Mouse (Mus musculus) forebrain, embryonic 14.5 days (tissue): ENCODE results near the gene Dis3l. TPM values are rescaled to one million over a fixed set of nuclear protein-coding genes. Genes with fewer than 3 reads are reported as not detected.

Source experiments
- ATAC-seq: fragments of 200-750 bp; cut with Nextera tagmentation; 2 replicates; pipeline ENCODE4 v1.8.0; 2017; ENCODE audit warnings: mild to moderate bottlenecking, moderate library complexity
- DNase-seq: peaks from one replicate; pipeline ENCODE4 v3.0.0-alpha.2; 2015; ENCODE audit warnings: low spot score
- H3K27ac ChIP-seq: fragments of 300-500 bp; sonication (generic); 2 replicates; pipeline ENCODE4 v1.5.1; 2014; ENCODE audit warnings: low read depth, mild to moderate bottlenecking, control low read depth, low read length, moderate library complexity
- H3K27me3 ChIP-seq: fragments of 300-500 bp; sonication (generic); replicated peaks from 2 replicates; pipeline ENCODE4 v1.6.1; 2014; ENCODE audit warnings: low read length, control low read depth, mixed read lengths; ENCODE audit not compliant: control insufficient read depth, insufficient read depth
- H3K36me3 ChIP-seq: fragments of 300-500 bp; sonication (generic); 2 replicates; pipeline ENCODE4 v1.6.1; 2014; ENCODE audit warnings: low read length, control low read depth; ENCODE audit not compliant: control insufficient read depth, insufficient read depth
- H3K4me1 ChIP-seq: fragments of 300-500 bp; sonication (generic); 2 replicates; pipeline ENCODE4 v1.6.1; 2014; ENCODE audit warnings: antibody characterized with exemption, low read length, control low read depth; ENCODE audit not compliant: control insufficient read depth, insufficient read depth
- H3K4me2 ChIP-seq: fragments of 300-500 bp; sonication (generic); 2 replicates; pipeline ENCODE4 v1.6.1; 2014; ENCODE audit warnings: mild to moderate bottlenecking, control low read depth, low read length
- H3K4me3 ChIP-seq: fragments of 300-500 bp; sonication (generic); 2 replicates; pipeline ENCODE4 v1.5.1; 2014; ENCODE audit warnings: low read depth, low read length, control low read depth
- H3K9ac ChIP-seq: fragments of 300-500 bp; sonication (generic); 2 replicates; pipeline ENCODE4 v1.6.1; 2014; ENCODE audit warnings: mild to moderate bottlenecking, low read length, control low read depth, moderate library complexity
- H3K9me3 ChIP-seq: fragments of 300-500 bp; sonication (generic); replicated peaks from 2 replicates; pipeline ENCODE4 v1.6.1; 2016; ENCODE audit warnings: low read length, control low read depth, mixed read lengths; ENCODE audit not compliant: control insufficient read depth
- WGBS: fragments of 180-500 bp; shearing (Covaris S2); extraction: QIAGEN DNeasy Blood & Tissue Kit; methylation state at CpG from one replicate; pipeline ENCODE4 v1.1.7; 2014; 5-methylcytosine and 5-hydroxymethylcytosine counted together
- polyA plus RNA-seq: library from polyadenylated mRNA; unstranded; fragments of >200 nt; fragmentation: Nextera tagmentation; extraction: Ambion mirVana; gene quantifications from 2 replicates; pipeline ENCODE4 v1.2.1, GENCODE M21; 2014

Gene Dis3l
- polyA plus RNA-seq, result 22.5 and 24.7 TPM in 2 replicates

DNA sequence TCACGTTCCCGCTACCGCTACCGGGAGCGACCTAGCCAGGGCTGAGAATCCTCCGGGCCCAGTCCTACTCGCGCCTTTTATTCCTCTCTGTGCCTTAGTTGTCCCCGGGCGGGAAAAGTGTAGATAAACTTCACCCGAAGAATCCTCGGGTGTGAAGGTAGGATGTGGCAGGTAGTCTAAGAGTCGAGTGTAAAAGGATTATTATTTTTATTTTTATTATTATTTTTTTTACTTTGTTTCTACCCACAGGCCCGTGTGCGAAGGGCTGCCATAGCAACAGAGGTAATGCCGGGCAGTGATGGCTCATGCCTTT, at the start of gene Dis3l:
TSS of gene Dis3l (minus strand) at position 35 of the 313 bp plus-strand sequence.
- DNase-seq (no peak), ATAC-seq (peak; percentile 14; the same call in 1 of the 2 replicates)
- WGBS, result 13% methylated on average over 16 of the region's 16 CpGs
- H3K27me3 ChIP-seq, result no peaks in the 10 kb centered on the region
- peak within 1 kb of the TSS; percentile 82 for H3K4me2 ChIP-seq
- H3K9ac ChIP-seq, result peak within 1 kb of the TSS; percentile 100
- H3K9me3 ChIP-seq, result no peaks in the 10 kb centered on the region
- H3K27ac ChIP-seq, result peak within 1 kb of the TSS; percentile 99
- peak within 1 kb of the TSS; percentile 56 for H3K4me3 ChIP-seq
- H3K36me3 ChIP-seq, result peaks cover 14% of the 10 kb centered on the region; the same call in 1 of the 2 replicates
- H3K4me1 ChIP-seq, result peaks cover 4% of the 10 kb centered on the region; the same call in 1 of the 2 replicates

DNA sequence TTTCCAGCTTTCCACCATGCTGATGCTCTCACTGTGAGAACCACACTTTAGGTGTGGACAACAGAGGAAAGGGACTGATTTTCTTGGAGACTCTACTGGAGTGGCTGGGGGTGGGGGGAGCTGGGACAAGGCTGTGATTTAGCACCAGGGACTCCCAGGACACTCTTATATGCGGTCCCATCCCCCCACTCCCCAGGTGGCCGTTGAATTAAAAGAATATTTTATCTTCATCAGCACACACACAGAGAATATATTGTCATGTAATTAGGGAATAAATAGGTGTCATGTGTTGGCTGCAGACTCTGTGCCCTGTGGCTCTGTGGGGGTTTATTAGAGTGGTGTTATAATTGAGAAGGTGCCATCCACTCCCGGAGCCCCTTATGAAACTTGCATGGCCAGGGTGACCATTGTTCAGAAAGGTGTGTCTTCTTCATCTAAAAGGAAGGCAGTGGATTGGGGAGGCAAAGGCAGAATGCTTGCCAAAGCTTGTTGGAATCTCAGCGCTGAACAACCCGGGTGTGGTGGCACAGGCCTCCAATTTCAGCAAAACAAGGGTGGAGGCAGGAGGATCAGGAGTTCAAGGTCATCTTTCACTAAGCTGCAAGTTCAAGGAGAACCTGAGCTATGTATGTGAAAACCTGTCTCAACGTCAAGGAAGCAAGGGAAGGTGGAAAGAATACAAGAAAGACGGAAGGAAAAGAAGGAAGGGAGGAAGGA, 48.6 kb upstream of the Dis3l start:
- Histone ChIP-seq H3K27ac (no peak overlapping the region), H3K9me3 (no peaks in the 10 kb centered on the region), H3K36me3 (no peaks in the 10 kb centered on the region), H3K27me3 (peaks cover 32% of the 10 kb centered on the region), H3K4me2 (no peak overlapping the region), H3K4me3 (no peak overlapping the region), H3K9ac (no peak overlapping the region), H3K4me1 (peaks cover 11% of the 10 kb centered on the region; the same call in 1 of the 2 replicates)
- WGBS, result 68% methylated on average over 7 of the region's 7 CpGs
- no peak for DNase-seq
- ATAC-seq, result no peak

DNA sequence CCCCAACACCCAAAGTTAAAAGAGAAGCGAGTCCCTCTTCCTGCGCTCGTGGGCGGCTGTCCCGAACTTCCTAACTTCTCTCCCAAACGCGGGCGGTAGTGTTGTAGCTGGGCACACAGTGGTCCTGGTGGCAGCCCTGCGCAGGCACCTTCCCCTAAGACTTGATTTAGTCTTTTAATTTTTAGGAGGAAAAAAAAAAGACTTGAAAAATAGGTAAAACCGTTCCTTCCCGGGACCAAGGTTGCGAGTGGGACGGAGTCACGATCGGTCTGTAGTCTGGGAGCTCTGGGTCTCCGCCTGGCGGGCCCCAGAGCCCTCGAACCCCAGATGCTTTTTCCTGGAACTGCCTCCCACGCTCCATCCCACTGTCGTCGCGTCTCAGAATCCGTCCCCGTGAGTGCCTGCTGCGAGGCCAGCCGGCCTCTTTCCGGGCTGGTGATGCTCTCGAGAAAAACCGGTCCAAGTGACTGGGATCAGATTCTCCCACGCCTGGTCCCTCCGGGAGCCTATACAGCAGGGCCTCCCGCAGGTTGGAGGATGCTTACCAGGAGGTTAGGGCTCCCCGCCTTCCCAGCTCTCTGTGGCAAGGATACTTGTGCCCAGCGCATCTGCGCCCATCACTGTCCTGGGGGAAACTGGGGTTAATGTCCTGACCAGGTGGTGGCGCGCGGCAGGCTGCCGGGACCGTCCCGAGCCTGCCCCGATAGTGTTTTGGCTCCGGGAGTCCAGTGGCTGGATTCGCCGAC, 45.6 kb upstream of the Dis3l start:
- peak overlapping the region; percentile 69 for H3K9ac ChIP-seq
- peak overlapping the region; percentile 58 for H3K4me3 ChIP-seq
- 1% methylated on average over 45 of the region's 45 CpGs for WGBS
- ATAC-seq (no peak), DNase-seq (no peak)
- H3K27ac ChIP-seq, result no peak overlapping the region
- H3K4me2 ChIP-seq, result peak overlapping the region; percentile 99
- no peaks in the 10 kb centered on the region for H3K36me3 ChIP-seq
- no peaks in the 10 kb centered on the region for H3K9me3 ChIP-seq
- H3K27me3 ChIP-seq, result peaks cover 43% of the 10 kb centered on the region
- H3K4me1 ChIP-seq, result peaks cover 11% of the 10 kb centered on the region; the same call in 1 of the 2 replicates

DNA sequence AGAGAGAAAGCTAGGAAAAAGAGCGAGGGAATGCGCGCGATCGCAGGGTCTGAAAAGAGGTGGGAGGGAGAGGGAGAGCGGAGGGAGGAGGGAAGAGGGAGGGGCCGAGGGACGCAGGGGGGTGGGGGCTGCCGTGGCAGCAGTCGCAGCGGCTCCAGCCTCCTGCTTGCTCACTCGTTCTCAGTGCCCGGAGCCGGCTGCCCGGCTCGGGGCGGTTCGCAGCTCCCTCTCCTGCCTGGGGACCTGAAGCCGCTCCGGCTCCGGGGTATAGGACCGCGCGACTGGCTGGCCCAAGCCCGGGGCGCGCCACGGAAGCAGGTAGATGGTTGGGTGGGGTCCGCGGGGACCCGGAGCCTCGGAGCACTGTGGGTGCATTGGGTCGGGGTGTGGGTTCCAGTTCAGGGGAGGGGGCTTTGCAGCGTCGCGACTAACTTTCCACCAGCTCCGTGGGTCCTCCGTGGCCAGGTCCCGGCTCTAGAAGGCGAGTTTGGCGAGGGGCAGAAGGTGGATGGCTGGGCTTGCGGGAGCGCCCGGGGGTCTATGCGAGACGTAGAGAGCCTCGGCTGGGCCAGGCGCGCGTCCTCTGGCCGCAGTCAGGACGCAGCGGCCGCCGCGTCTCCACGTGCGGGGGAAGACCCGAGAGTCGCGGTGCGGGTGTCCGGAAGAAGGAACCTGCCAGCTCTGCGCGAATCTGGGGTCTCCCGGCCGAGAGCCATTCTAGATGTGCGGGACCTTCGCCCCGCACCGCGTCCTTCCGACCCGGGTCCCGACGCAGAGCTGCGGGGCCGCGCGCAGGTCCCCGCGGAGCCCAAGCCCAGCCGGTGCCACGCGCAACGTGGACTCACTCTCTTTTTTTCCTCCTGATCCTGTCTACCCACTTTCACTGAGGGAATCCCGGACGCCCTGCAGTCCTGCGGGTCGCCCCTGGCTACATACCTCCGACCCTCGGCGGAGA, 44.7 kb upstream of the Dis3l start, which contains the start of gene Megf11:
TSS of gene Megf11 (plus strand) at position 116 of the 955 bp plus-strand sequence.
- DNase-seq (peak; percentile 84), ATAC-seq (peak; percentile 82)
- H3K36me3 ChIP-seq, result no peaks in the 10 kb centered on the region
- under 1% methylated on average over 92 of the region's 93 CpGs for WGBS
- no peak within 1 kb of the TSS for H3K27ac ChIP-seq
- peak within 1 kb of the TSS; percentile 99 for H3K4me2 ChIP-seq
- peak within 1 kb of the TSS; percentile 58 for H3K4me3 ChIP-seq
- peaks cover 11% of the 10 kb centered on the region; the same call in 1 of the 2 replicates for H3K4me1 ChIP-seq
- peak within 1 kb of the TSS; percentile 69 for H3K9ac ChIP-seq
- peaks cover 43% of the 10 kb centered on the region for H3K27me3 ChIP-seq
- H3K9me3 ChIP-seq, result no peaks in the 10 kb centered on the region

DNA sequence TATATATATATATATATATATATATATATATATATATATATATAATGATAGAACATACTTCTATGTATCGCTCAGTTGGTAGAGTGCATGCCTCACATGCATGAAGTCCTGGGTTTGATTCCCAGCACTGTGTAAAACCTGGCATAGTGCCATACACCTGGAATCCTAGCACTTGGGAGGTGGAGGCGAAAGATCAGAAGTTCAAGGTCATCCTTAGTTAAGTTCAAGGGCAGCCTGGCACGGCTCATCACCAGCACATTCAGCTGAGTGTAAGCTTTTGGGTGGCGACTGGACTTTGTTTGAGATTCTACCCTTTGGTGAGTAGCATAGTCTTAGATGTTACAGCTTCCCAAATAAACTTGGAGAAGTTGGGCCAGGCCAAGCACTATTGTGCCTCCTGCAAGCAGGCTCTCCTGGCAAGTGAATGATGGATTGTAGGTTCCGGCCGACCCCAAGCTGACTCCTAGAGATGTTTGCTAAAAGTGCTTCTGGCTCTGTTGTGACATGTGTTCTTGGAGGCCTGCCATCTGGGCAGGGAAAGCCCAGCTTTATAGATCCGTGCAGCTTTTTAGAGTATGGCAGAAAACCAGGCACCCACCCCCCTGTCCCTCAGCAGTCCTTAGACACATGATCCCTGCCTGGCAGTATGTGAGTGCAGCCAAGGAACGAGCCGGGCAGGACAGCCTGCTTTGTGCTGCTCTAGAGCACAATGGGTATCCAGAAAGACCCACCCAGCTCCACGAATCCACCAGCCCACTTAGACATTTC, 42.1 kb upstream of the Dis3l start:
- DNase-seq (peak; percentile 71), ATAC-seq (peak; percentile 54)
- 41% methylated on average over 10 of the region's 10 CpGs for WGBS
- Histone ChIP-seq H3K4me2 (no peak overlapping the region), H3K27me3 (peaks cover 41% of the 10 kb centered on the region), H3K9ac (no peak overlapping the region), H3K4me3 (no peak overlapping the region), H3K4me1 (peaks cover 11% of the 10 kb centered on the region; the same call in 1 of the 2 replicates), H3K36me3 (no peaks in the 10 kb centered on the region), H3K9me3 (no peaks in the 10 kb centered on the region), H3K27ac (no peak overlapping the region)

DNA sequence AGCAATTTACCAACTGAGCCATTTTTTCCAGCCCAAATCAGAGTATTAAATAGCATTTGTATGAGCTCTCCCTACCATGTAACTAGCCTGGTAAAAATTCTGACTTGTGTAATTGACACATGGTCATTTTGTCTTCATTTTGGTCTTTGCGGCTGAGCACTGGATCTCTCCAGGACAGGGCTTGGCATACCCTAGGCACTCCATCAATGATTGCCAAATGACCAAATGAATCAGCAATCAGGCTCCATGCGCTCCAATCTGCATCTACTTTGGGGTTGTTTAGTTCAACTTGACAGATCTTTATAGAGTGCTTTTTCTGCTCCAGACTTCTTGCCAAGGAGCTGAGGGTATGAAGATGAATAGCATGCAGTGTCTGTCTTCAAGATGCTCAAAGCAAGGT, 35.3 kb upstream of the Dis3l start:
- no peak overlapping the region for H3K4me2 ChIP-seq
- H3K9me3 ChIP-seq, result no peaks in the 10 kb centered on the region
- no peaks in the 10 kb centered on the region for H3K36me3 ChIP-seq
- 86% methylated on average over 2 of the region's 2 CpGs for WGBS
- no peak overlapping the region for H3K4me3 ChIP-seq
- no peak for ATAC-seq
- no peak overlapping the region for H3K9ac ChIP-seq
- no peak for DNase-seq
- no peaks in the 10 kb centered on the region for H3K27me3 ChIP-seq
- H3K4me1 ChIP-seq, result no peaks in the 10 kb centered on the region
- H3K27ac ChIP-seq, result no peak overlapping the region

DNA sequence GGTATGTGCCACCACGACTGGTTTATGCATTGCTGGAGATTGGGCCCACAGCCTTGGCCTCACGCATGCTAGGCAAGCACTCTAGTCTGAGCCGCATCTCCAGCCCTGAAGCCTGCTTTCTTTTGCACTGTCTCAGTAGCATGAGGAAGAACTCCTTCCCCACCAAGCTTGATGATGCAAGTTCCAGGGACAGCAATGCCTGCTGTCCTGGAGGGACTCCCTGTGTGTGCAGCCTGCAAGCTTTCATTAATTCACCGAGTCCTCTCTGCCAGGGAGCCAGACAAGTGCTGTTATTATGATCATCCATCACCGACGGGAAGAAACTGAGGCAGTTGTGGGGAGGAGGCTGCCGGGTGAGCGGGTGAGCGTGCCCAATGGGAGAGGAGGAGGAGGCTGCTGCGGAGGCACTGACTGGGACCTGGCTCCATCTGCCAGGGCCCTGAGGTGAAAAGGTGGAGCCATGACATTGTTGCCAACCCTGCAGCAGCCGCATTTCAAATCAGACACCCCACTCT, 30.3 kb upstream of the Dis3l start:
- Histone ChIP-seq H3K9ac (no peak overlapping the region), H3K4me3 (no peak overlapping the region), H3K9me3 (no peaks in the 10 kb centered on the region), H3K27ac (no peak overlapping the region), H3K36me3 (no peaks in the 10 kb centered on the region), H3K4me1 (no peaks in the 10 kb centered on the region), H3K27me3 (no peaks in the 10 kb centered on the region), H3K4me2 (no peak overlapping the region)
- DNase-seq, result no peak
- ATAC-seq, result no peak
- 44% methylated on average over 11 of the region's 11 CpGs for WGBS

DNA sequence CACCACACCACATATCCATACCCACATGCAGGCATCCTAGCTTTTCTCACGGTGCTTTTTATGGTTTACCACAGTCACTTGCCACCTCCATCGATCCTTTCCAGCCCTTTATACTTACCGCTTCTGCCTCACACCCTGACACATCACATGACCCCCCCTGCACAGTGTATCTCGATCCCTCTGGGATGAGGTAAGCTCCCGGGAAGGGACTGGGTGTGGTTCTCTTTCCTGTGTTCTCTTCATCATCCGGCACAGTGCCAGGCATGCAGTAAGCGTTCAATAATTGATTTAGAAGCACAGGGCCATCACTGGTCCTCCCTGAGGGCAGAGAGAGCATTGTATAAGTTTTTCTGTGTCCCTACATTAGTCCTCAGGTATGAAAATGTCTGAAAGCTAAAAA, 28.8 kb upstream of the Dis3l start:
- Histone ChIP-seq H3K4me2 (no peak overlapping the region), H3K27me3 (no peaks in the 10 kb centered on the region), H3K9ac (no peak overlapping the region), H3K27ac (no peak overlapping the region), H3K36me3 (no peaks in the 10 kb centered on the region), H3K9me3 (no peaks in the 10 kb centered on the region), H3K4me3 (no peak overlapping the region), H3K4me1 (no peaks in the 10 kb centered on the region)
- 69% methylated on average over 7 of the region's 7 CpGs for WGBS
- ATAC-seq (no peak), DNase-seq (no peak)
